Mouse (Mus musculus) c-Kit-positive CD71-negative TER-119-negative erythroid progenitor cells, embryonic 14.5 days (primary cell): Measurements from ENCODE around the gene Nol10.
"Not testable (repeated sequence)": the region's sequence is repeated elsewhere in the genome, so short reads cannot be mapped to it uniquely, and the experiment has no call there.

Source experiments
- DNase-seq: peaks from one replicate; pipeline ENCODE4 v3.0.0-alpha.2; 2013; ENCODE audit warnings: low read depth

Nol10 gene

DNA sequence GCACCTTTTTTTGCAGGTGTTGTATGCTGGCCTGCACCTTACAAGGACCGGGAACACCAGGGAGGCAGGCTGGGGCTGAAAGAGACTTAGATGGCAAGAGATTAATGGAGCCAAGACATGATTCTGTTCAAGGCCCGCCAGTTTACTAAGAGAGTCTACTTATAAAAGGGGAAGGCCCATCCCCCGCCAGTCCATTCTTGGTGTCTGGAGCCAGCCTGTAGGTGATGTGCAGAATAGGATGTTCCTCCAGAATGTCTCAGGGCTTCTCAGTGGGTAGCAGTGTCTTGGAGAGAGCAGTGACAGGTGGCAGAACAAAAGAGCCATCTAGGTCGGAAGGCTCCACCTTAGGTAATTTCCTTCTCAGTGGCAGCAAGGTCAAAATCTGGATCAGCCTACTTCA is 111.0 kb downstream of the Nol10 start:
- DNase-seq: not testable (repeated sequence)

DNA sequence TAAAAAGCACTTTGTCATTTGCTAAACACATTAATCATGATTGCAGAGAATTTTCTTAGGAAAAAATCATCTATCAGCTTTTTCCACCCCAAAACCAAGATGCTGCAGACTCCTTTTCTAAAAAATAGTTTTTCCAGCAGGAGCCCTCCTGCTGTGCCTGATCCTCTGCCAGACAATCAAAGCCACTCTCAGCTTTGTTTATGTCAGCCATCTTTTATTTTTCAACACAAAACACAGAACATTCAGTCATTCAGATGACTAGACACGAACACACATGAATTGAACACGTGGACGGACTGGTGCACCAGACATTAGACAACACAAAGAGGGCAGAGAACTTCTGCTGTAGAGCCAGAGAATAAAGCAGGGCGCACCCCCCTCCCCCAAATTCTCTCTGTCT is 115.4 kb downstream of the Nol10 start:
- DNase-seq: no peak

- DNase-seq: not testable (repeated sequence)
Observed at GRCm38 (mm10) chr12:17464550-17464949, 116.3 kb downstream of the Nol10 start.

DNA sequence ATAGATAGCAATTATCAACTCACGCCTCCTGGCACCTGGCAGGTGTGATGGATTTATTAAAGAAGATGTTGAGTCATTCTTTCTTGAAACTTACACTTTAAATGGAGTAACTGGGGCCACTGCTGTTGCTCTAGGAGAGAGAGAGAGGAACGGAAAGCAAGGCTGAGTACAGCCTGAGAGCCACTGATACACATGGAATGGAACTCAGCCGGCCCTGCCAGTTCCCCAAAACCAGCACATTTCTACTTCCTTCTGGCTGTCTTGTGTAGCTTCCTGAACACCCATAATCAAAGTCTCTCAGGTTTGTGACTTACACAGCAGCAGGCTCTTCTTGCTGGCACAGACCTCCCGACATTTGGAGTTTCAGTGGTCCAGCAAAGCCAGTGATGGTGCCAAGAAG is 118.5 kb downstream of the Nol10 start:
- no peak for DNase-seq

- DNase-seq: no peak
Observed at GRCm38 (mm10) chr12:17468359-17468758, 120.1 kb downstream of the Nol10 start.

DNA sequence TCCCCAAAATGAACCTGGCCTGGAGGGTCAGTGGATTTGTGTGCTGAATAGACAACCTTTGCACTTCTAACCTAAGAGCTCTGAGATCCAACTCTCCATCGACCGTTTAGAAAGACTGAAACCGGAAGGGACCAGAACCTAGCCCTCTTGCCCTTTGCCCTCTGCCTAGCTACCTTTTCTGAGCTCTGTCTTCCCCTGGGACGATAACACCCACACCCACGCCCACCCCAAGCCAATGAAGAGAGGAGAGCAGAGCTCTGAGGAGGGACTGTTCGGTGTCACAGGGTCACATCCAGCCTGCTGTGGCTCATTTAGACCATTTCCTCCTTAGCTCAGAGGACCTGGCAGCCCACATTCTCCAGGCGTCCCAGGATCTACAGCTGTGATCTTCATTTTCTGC is 121.6 kb downstream of the Nol10 start:
- no peak for DNase-seq

DNA sequence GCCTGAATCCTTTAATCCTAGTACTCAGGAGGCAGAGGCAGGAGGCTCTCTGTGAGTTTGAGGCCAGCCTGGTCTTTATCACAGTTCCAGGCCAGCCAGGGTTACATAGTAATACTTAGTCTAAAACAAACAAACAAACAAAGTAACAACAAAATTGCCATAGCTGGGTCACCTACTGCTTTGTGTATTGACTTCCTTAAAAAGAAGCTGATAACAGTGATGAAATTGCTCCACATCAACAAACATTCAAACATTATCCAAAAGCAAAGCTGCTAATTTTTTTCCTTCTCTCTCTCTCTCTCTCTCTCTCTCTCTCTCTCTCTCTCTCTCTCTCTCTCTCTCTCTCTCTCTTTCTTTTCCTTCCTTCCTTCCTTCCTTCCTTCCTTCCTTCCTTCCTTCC is 122.3 kb downstream of the Nol10 start:
- not testable (repeated sequence) for DNase-seq

DNA sequence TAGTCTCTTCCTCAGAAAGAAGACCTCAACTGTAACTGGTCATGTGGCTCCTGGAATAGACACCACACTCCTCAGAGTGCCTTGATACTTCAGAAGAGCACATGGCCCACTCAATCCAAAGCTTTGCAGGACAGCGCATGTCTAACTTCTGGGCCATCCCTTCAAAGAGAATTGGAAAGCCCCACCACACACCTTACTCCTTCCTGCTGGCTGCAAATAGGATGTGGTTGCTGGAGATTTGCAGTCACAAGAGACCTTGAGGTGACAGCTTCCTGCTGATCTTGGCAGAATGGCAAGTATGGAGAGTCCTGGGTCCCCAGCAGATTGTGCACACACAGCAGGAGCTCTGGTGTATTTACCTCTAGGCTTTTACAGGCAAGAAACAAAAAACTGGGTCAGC is 123.1 kb downstream of the Nol10 start:
- DNase-seq: no peak

- no peak for DNase-seq
Observed at GRCm38 (mm10) chr12:17473128-17473527, 124.9 kb downstream of the Nol10 start.

GRCm38 (mm10) chr12:17473862-17474261 is 125.6 kb downstream of the Nol10 start:
- no peak for DNase-seq

DNA sequence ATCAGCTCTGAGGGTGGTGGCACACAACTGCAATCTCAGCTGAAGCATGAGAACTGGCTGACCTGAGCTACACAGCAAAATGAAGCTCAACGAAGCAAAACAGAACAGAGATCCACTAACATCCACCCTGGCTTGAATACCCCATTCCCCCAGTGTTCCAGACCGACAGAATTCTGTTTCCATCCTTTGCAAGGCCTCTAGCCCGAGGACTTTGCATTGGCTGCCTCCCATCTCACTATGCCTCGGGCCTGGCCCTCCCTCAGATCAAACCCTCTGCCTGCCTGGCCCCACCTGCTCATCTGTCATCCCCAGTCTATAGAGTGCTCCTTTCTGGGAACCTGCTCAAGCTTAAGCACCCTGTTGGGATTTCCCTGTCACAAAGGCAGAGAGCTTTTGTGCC is 126.4 kb downstream of the Nol10 start:
- no peak for DNase-seq

DNA sequence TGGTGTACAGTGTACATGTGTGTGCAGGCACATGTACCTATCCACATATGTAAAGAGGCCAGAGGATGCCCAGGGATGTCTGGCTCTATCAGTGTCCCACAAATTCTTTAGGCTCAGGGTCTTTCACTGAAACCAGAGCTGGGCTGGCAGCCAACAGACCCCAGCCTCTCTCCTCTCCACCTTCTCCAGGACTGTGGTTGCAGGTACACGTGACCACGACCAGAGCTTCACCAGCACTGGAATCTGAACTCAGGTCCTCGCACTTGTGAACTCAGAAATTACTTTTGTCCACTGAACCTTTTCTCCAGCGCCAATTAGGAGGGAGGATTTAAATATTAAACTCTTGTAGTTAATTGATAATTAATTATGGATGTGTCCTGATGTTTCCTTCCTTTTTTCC is 126.9 kb downstream of the Nol10 start:
- no peak for DNase-seq

GRCm38 (mm10) chr12:17478196-17478595 is 129.9 kb downstream of the Nol10 start:
- DNase-seq: no peak

DNA sequence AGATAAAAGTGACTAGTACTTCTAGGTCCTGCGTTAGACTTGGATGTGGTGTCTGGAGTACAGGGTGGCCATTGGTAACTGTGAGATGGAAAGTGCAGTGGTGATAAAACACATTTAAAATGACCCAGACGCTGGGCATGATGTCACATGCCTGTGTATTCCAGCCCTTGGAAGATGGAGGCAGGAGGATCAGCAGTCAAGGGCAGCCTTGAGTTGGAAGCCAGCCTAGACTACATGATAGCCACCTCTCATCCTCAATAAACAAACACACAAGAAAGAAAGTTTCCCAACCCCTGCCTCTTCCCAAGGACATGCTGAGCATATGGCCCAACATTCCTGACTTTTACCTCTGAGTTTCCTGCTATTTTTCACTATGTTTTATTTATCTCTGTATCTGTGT is 130.6 kb downstream of the Nol10 start:
- no peak for DNase-seq
